Mouse (Mus musculus): ENCODE results near the gene Prkd2.

Prkd2 gene

GRCm38 (mm10) chr7:16893612-16894011 lies 50.9 kb downstream of the Prkd2 start:
- no peak for DNase-seq (ENCODE audit: low spot score in 2 of 2)

GRCm38 (mm10) chr7:16894279-16894678 lies 51.6 kb downstream of the Prkd2 start:
- DNase-seq (ENCODE audit: low spot score in 2 of 2) = no peak

- DNase-seq (ENCODE audit: low spot score in 2 of 2) = peak; percentile 64 to 81
These were observed 52.3 kb downstream of the Prkd2 start for GRCm38 (mm10) chr7:16895000-16895399.

- no peak for DNase-seq (ENCODE audit: low spot score in 2 of 2)
These were observed 52.8 kb downstream of the Prkd2 start for GRCm38 (mm10) chr7:16895511-16895910.

GRCm38 (mm10) chr7:16900526-16900925 lies 57.8 kb downstream of the Prkd2 start:
- no peak for DNase-seq (ENCODE audit: low spot score in 2 of 2)

- DNase-seq (ENCODE audit: low spot score in 2 of 2) = no peak
These were observed 60.8 kb downstream of the Prkd2 start for GRCm38 (mm10) chr7:16903439-16903955.

GRCm38 (mm10) chr7:16904120-16904675 lies 61.5 kb downstream of the Prkd2 start:
- DNase-seq (ENCODE audit: low spot score in 2 of 2) = no peak

DNA sequence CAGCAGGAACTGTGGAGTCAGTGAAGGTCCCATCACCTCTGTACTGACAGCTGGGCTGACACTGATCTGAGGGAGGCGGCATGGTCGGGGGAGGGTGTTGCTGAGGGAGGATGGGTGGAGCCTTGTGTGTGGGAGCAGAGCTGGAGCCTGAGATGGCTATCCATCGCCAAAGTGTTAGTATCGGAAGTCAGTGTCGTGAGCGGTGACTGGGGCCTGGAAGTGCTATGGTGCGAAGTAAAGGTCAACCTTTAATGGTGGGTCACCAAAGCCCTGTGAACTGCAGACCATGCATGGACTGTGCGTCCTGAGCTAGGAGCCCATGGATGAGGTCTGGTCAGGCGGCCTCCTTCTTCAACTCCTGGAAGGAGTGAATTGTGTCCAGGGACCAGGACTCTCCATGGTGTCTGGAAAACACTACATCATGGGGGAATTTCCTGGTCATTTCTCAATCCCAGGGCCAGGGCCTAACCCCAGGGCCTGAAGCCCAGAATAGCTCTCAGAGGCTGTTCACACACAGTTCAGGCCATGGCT lies 62.9 kb downstream of the Prkd2 start:
- DNase-seq (ENCODE audit: low spot score in 2 of 2) = no peak

GRCm38 (mm10) chr7:16906281-16906680 lies 63.6 kb downstream of the Prkd2 start, which contains the start of gene Ptgir:
TSS of gene Ptgir (plus strand) at chr7:16906490.
- no peak for DNase-seq (ENCODE audit: low spot score in 2 of 2)

- DNase-seq (ENCODE audit: low spot score in 2 of 2) = no peak
These were observed 64.3 kb downstream of the Prkd2 start for GRCm38 (mm10) chr7:16906889-16907559.

DNA sequence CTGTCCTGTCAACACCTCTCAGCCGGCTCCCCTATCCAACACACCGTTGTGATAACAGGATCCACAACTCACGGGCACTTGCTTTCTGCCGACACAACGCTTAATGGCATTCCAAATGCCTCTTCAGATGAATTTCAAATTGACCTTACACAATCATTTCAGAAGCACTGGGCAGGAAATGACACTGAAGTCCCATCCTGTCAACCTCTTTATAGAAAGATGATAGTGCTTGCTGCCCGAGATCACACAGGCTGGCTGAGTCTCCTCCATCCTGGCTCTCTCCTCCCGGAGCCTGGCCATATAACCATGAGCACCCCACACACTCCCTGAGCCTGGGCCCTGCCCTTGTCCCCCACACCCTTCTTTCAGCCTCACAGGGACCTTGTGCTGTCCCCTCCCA lies 65.1 kb downstream of the Prkd2 start:
- no peak for DNase-seq (ENCODE audit: low spot score in 2 of 2)

- DNase-seq (ENCODE audit: low spot score in 2 of 2) = no peak
These were observed 65.7 kb downstream of the Prkd2 start for GRCm38 (mm10) chr7:16908367-16908766.

GRCm38 (mm10) chr7:16908859-16909258 lies 66.2 kb downstream of the Prkd2 start:
- no peak for DNase-seq (ENCODE audit: low spot score in 2 of 2)

- no peak for DNase-seq (ENCODE audit: low spot score in 2 of 2)
These were observed 67.2 kb downstream of the Prkd2 start for GRCm38 (mm10) chr7:16909909-16910308.

GRCm38 (mm10) chr7:16911904-16912303 lies 69.2 kb downstream of the Prkd2 start:
- no peak for DNase-seq (ENCODE audit: low spot score in 2 of 2)

DNA sequence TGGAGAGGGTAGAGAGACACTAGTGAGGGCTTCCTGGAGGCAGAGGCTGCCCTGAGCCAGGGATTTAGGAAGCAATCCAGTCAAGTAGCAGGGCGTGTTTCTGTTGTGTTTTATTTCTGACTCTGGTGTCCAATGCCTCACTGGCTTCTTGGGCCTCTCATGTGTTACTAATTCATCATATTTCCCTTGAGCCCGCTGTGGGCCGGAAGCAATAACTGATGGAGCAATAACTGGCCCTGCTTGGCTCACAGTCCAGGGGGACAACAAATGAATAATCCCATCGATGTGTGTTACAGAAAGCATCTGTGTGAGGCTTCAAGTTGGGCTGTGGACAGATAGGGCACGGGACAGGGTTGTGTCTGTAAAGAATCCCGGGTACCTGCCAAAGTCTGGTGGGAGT lies 69.7 kb downstream of the Prkd2 start:
- no peak for DNase-seq (ENCODE audit: low spot score in 2 of 2)

DNA sequence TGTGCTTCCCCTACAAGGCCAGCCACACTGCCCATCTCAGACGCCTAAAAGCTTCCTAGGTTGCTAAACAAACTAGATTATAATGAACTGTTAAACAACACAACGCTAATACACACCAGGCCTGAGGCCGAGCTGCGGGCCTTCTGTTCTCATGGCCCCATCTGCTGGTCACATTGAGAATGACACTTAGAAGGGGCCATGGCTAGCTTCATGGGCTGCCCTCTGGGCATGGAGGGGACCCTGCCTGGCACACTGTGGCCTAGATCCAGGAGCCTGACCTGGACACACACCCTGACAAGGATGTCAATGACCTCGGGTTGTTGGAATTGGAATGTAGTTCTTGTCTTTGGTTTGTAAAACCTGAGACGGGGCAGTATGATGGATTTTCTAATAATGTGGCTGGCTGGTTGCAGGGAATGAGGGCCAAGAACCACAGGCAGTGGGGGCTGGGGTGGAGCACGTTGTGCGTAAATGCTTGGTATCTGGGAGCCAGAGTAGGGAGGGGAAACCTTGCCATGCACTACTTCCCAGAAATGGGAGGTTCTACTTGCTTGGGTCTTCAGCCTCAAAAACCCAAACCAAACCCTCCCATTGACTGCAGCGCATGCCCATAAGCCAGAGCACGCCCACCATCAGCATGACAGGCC lies 71.2 kb downstream of the Prkd2 start:
- DNase-seq (ENCODE audit: low spot score in 2 of 2) = peak in 1 of 2 experiments; percentile 84

- DNase-seq (ENCODE audit: low spot score in 2 of 2) = no peak
These were observed 72.0 kb downstream of the Prkd2 start for GRCm38 (mm10) chr7:16914453-16915343.

- DNase-seq (ENCODE audit: low spot score in 2 of 2) = no peak
These were observed 73.0 kb downstream of the Prkd2 start for GRCm38 (mm10) chr7:16915461-16916340.
